Mouse (Mus musculus) cerebellum, postnatal 25 days (tissue): ENCODE data around the gene Tmem164.

Source experiments
- DNase-seq, 2 experiments: peaks; one replicate each; pipeline ENCODE4 v3.0.0; 2021; ENCODE audit warnings: mixed read lengths in 2 of 2

Gene Tmem164

DNA sequence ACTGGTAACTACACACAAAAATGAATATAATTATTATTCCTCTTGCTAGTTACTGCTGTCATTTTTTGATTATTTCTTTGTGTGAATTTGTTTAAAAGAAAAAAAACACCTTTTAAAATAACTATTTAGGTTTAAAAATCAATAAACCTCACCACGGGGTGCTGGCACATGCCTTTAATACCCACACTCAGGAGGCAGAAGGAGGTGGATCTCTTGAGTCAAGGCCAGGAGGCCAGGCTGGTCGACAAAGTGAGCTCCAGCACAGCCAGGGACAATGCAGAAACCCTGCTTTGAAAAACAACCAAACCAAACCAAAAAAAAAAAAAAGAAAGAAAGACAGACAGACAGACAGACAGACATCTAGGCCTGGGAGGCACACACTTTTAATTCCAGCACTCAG is 12.1 kb downstream of the Tmem164 start:
- DNase-seq: peak; percentile 26 to 65

DNA sequence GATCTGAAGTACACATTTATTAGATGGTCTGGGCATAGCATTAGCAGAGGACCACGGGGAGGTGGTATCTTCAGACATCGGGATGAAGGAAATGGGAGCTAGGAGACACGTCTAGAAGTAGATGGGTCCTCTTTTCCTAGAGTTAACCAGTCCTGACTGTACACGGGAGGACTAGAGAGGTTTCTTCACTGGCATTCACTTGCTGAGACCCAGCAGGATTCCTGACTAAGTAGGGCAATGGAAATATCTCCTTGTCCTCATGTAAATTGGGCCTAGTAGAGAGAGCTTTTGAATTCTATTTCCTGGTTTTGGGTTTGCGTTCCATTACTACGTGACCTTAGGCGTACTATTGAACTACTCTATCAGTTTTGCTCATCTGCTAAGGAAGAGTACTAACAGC is 13.1 kb downstream of the Tmem164 start:
- DNase-seq: peak in 1 of 2 experiments; percentile 23

DNA sequence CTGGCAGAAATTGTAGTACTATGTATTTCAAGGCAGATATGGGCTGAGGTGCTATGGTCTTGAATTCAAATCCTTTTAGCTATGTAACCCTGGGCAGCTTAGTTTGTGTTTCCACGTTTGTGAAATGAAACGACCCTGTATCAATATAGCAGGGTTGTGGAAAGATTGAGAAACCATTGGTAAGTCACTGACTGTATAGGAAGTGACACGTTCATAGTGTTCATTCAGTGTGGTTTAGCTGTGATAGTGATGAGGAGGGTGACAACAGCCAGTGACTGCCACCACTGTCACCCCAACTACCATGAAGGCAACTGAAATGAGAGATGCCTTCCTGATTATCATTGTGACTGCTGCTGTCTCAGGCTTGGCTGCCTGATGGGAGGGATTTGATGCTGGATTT is 13.7 kb downstream of the Tmem164 start:
- no peak for DNase-seq

DNA sequence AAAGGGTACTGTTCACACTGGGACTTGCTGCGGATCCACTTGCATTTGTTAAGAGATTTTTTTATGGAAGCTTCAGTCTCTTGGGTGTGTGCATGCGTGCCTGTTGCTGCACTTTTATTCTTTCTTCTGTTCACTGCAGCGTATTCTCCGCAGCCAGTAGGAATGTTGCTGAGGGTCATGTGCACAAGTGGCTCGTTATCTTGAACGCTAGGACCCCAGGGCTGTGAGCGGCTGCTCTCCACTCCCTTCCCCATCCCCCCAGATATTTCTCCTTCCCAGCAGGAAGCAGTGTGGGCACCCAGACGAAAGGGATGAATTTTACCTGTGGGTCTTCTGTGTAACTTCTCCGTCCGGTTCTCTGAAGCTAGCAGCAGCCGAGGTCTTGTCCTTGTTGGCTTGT is 15.6 kb downstream of the Tmem164 start:
- no peak for DNase-seq

DNA sequence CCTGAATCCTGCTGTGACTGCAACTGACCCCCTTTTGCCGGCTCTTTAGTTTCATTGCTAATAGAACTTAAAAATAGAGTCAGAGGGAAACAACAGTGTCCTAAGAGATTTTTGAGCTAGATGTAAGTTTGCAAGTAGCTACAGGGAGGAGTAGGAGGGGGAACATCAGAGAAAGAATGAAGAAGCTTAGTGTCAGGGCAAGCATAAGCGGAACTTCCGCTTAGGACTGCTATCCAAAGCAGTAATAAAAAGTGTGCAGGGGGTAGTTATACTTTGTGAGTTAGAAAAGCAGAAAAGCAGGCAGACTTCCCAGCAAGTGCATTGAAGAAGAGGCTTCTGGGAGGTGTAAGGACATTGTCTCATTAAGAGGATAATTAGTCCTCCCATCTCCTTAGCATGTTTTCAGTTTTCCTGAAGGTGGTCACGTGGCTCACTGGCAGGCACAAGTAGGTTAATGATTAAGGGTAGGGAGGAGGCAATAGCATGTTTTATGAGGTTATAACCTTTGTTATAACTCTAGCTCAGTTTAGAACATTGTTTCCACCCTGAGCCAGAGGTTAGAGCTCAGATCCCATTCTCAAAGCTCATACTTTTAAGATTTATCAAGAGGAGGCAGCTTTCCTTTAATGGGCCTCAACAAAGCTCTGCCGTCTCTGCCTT is 16.5 kb downstream of the Tmem164 start:
- DNase-seq: no peak

DNA sequence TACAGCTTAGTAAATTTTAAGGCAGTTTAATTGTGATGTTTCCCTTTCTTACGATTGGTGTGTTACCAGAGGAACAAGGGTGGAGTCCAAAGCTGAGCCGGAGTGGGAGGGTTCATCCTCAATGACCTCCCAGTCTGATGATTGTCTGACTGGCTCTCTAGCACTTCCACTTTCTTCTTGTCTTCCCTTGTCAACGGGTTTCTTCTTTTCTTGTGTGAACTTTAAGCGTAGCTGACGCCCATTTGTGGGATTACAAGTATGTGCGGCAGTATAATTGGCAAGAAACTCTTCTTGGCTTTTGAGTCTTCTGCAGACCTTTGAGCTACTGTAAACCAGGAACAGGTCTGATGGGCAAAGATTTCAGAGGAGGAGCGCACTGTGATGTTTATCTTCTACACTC is 17.0 kb downstream of the Tmem164 start:
- DNase-seq: no peak

DNA sequence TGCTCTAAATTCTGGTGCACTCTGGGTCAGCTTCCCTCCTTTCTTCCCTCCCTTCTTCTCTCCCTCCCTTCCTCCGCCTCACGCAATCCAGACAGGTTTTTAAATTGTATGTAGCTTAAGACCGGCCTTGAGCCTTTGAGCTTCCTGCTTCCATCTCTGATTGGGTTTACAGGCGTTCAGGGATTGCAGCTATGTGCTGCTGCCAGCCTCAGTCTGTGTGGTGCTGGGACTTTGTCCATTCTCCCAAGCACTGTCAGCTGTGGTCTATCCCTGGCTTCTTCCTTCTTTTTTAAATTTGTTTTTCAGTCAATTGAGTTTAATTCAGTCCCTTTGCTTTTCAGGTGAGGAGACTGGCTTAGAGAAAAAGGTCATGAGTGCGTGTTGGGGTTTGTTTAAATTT is 20.9 kb downstream of the Tmem164 start:
- DNase-seq: no peak

DNA sequence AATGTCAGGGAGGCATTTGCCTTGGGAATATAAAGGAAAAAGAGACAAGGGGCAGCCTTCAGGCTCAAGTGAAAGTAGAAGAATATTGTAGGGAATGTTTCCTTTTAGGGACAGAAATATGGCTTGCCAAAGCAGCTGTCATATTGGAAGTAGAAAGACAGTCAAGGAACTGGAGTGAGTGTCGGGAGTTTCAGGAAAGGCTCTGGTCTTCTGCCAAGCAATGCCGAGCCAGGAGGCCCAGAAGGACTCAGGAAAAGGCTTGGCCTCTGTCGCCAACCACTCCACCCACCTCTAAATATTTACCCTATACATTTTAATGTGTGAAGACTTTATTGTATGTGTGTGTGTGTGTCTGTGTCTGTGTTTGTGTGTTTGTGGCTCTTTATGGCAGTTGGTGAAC is 21.4 kb downstream of the Tmem164 start:
- peak in 1 of 2 experiments; percentile 56 for DNase-seq

DNA sequence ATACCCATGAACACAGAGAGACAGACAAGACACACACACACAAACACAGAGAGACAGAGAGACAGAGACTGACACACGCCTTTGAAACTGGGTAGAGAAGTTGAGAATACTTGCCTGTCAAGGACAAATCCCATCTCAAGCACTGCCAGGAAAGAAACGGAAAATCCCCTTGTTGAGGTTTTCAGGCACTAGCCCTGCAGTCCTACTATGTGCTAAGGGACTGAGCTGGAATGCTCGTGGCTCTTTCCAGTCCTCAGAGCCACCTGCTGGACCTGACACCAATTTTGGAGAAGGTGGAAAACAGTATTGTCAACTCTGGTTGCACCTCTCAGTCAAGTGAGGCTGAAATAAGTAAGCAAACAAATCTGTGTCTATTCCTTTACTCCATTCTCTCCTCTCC is 22.7 kb downstream of the Tmem164 start:
- no peak for DNase-seq

DNA sequence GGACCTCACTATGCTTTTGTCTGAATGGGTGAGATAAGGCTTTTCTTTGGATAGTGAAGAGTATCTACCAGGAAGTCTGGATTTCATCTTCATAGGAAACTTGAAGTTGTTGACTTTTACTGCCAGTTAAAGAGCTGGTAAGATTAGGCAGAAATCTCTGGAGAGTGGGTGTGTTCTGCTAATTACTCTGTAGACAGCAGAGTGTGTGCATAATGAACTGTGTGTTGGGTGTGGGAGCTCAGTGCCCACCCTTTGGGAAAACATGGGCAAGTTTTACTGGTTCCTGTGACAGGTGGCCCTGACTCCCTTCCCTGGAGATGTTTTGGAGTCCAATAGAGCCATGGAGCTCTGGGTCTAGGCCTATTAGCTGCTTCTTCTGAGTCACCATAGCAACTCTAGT is 27.1 kb downstream of the Tmem164 start:
- no peak for DNase-seq

DNA sequence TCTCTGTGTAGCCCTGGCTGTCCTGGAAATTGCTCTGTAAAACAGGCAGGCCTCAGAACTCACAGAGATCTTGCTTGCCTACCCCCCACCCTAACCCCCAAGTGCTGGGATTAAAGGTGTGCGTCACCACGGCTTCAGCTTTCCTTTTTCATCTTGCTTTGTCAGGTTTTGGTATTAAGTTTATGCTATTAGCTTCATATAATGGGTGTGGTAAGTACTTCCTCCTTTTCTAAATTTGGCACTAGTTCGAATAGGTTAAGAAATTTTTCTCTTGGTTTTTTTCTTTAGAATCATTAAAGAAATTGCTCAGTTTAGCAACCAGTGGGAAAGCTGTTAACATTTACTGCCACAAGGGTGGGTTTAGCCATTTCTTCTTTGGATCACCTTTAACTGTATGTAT is 34.8 kb downstream of the Tmem164 start:
- DNase-seq: no peak

DNA sequence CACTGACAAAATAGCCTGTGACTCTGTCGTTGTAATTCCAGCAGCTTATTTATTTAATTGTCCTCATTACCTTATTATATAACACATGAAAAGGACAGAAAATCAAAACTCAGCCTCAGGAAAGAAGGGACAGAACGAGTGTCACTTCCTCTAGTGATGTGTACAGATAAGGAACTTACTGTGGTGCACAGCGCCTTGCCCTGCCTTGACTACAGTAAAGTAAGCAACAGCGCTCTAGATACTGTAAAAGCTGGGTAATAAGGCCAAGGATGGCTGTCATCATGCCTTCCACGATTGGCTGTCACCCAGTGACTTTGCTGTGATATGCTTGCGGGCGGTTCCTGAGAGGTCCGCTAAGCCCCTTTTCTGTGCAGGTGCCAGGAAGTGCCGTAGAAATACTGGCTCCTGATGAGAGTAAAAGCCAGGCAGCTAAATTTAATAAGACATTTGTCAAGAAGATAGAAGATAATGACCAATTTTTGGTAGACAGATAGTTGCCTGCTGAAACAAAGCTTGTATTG is 36.8 kb downstream of the Tmem164 start:
- peak; percentile 21 to 49 for DNase-seq

DNA sequence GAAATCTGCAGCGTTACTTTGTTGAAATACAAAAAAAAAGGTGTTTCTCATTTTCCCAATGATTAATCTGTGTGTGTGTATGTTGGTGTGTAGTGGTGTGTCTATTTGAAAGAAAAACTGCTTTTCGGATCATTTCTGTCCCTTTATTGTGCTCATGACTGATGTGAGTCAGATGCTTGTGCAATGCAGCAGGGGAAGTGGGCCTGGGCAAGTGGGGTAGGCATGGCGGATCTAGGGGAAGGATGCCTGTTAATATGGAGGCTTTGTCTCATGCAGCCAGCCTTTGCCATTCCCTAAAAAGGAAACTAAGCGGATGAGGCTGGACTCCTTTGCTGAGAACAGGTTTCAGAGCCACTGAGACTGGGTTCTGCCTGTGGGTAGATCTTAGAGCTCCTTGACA is 37.6 kb downstream of the Tmem164 start:
- DNase-seq: no peak

DNA sequence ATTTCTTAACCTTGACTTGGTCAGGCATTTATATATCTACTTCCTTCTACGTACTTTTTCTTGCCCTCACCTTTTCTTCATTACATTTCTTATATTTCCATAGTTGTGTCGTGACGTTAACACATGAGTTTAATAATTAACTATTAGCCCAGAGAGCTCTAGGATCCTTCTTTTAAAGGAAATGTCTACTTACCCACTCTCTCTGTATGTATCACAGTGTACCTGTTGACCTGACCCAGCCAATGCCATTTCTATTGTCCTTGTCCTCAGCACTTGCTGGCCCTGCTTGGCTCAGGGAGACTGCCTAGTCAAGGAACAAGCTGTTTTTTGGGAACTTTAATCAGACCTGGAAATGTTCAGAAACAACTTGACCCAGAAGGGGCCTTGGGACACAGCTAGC is 40.7 kb downstream of the Tmem164 start:
- no peak for DNase-seq

DNA sequence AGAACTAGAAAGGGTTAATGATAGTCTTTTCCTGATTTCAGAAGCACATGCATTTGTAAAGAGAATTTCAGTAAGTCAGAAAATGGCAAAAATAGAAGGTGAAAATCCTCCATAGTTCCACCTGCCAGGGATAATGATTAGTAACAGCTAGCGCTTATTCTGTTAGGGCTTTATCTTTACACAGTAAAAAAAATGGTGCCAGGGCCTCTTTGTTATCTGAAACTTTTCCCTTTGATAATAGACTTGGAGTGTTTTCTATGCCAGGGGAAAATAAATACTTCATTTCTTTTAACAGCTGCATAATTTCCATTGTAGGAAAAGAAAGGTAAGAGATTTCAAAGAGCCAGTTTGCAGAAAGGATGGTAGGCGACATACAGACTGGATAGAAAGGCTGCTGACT is 43.0 kb downstream of the Tmem164 start:
- DNase-seq: no peak

DNA sequence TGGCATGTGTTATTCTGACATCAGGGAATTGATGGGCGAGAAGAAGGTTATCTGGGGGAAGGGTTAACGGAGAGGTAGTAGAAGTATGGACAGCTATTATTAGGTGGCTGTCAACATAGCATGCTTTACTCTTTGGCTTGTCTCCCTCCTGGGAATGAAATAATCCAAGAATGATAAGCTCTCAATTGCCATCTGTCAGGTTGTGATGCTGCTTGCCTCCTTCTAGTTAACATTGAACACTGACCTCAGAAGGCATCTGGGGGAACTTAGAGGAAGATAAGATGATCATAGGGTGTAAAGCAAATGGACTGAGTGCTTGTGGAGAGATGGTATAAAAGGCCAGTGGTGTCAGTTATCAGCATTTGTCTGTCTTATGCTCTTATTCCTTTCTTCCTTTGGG is 44.4 kb downstream of the Tmem164 start:
- no peak for DNase-seq

DNA sequence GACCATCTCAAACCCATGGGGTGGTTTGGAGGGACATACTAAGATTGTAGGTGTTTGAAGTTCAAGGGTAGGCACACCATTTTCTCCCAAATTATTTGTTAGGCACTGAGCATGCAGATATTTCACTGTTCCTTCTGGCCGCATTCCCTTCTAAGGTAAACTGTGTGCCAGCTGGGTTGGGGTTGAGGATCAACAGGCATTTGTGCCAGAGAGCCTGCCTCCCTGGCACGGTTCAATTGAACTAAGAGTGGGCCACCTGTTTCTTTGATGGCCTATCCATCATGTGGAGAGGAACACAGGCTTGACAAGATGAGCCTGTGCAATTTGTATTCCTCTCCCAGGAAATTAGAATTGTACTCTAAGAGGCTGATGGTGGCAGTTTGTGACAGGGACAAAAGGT is 45.1 kb downstream of the Tmem164 start:
- peak; percentile 55 to 68 for DNase-seq

DNA sequence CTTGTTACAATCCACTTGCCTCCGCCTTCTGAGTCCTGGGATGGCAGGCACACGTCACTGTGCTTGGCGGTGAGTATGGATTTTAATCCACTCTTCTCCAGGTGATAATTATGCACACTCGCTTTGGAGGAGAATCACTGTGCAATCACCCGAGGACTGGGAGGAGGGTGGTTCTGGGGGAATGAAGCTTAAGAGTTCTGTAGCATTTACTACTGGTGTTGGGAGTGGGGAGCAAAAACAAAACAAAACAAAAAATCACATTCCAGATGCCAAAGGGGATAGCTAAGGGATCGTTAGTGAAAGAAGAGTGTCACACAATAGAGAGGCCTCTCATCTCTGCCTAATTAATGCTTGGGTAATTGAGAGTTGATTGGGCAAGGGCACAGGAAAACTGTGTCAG is 46.6 kb downstream of the Tmem164 start:
- no peak for DNase-seq

DNA sequence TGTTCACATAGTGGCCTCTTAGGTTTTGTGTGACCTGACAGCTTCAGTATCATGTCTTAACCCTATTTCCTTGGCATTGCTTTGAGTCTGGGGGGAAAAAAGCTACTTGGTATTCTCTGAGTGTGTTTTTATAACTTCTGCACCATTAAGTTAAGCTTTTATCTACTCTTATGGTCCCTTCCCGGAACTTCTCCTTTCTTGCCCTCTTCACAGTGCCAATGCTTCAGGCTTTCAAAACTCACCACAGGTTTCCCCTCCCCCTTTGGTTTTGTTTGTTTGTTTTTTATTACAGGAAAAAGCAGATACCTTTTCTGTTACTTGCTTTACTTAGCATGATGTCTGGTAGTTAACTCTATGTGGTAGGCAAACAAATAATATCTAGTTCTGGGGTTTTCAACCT is 47.8 kb downstream of the Tmem164 start:
- DNase-seq: no peak

DNA sequence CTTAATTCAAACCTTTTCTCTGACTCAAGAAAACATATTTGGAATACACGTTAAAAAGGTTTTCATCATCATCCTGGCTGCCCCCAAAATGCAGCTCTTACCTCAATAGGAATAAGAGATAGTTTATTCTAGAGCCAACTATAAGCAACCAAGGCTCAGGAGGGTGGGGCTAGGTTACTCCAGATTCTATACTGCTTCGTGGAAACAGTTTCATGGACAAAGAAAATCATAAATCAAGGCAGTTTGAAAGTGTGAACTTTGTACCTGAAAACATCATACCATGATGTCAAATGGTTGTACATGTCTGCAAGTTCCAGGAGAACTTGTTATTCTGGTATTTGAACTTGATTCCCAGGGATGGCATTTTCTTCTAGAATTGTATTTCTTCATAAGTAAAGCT is 48.3 kb downstream of the Tmem164 start:
- DNase-seq: no peak

DNA sequence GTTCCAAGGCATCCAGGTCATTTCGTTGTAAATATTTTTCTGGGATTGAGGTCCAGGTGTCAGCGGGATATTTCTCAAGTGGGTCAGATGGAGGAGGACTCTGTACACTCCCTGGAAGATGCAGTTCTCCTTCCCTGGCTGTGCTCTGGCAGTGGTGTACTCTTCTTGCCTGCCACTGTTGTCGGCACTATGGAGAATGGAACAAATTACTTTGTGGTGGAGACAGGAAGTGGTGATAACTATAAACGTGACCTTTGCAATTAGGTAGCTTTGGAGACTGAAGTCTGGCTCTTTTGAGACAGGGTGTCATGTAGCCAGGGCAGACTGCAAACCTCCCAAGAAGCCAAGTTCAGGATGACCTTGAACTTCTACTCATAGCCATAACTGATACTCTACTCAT is 55.9 kb downstream of the Tmem164 start:
- DNase-seq: no peak

DNA sequence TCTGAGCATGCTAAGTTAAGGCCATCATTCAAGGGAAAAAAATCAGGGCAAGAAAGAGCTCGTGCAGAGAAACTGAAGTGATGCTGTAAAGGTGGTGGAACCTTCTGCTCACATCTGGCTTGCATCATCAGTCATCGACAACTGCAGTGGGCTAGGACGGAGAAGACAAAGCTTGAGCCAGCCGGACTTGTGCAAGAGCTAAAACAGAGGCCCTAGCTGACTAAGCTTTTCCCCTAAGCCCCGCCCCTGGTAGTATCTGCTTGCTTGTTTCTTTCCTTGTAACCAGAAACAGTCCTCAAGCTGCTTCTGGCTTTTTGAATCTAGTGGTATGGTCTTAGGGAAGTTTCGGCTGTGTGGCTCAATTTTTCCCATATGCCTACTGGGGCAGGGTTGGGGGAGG is 56.5 kb downstream of the Tmem164 start:
- DNase-seq: no peak

DNA sequence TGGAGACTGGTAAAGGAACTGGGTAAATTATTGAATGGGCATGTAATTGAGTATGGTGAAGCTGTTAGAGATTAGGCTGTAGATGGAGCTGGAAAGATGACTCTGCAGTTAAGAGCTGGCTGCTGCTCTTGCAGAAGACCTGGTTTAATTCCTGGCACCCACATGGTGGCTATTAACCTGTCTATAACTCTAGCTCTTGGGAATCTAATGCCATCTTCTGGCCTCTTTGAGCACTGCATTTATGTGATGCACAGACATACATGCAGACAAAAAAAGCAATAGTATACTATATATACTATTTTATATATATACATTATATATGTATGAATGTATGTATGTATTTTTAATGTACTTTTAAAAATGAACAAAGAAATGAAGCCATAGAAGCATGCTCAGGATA is 66.2 kb downstream of the Tmem164 start:
- DNase-seq: no peak

DNA sequence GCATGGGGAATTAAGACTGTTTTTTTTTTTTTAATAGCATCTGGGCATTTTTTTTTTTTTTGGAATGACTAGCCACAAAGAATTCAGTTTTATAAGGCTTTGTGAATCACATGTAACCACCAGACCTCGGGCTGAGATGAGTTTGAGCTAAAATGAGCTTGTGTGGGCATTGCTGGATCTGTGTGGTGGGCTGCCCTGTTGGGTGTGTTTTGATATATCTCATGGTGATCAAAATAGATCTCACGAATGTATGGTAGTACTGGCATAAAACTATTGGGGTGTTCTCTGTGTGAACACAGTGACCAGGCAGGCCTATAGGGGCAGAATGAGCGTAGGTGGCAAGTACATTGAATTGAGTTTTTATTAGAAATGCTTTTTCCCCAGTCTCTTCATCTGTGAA is 67.4 kb downstream of the Tmem164 start:
- no peak for DNase-seq

DNA sequence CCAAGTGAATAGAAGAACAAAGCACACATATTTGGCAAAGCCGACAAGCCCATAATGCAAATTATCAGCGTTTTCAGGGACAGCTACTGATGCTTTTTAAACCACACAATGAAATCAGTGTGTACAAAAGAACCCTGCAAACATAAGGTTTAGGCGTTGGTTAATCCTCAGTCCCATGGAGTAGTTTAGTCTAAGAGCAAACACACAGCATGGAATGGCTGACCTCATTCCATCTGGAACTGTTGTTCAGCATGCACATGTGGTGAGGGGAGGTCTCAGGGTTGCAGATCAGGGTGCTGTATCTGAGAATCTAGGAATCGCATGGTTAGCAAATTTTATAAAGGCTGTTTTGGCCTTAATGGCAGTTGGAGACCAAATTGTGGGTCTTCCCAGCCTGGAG is 69.6 kb downstream of the Tmem164 start:
- no peak for DNase-seq
